In the genomic region with DNA sequence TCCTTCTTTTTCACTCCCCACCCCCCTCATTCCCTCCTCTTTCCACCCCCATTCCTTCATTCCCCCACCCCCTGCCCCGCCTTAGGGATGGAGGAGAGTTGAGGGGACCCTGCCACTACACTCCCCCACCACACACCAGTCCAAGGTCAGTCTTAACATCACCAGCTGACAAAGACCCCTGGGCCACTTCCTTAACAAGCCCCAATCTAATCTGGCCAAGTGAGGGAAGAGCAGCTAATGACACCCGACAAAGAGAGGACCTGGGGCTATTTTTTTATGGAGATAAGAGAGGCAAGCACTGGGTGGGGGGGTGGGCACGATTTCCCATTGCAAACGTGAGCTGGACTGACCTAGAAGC, we compare ENCODE assay signal across 19 mouse cellular contexts. TPM values are rescaled to one million over a fixed set of nuclear protein-coding genes. Genes with fewer than 3 reads are reported as not detected.
DNase-seq lines count a peak whose midpoint lies in the region; ATAC-seq and TF ChIP-seq lines count a peak whose summit lies in the region.
"Had no signal": no experiment of that assay in that cellular context is flagged by ENCODE, and none has a peak within 500 bp of the region (broad histone marks: within the 10 kb centered on the region; RNA-seq: fewer than 3 reads in every experiment).

No protein-coding gene starts in this region.

- H3K27me3 ChIP-seq in erythroblast, embryonic 14.5 days (ENCODE audit: control insufficient read depth) = peaks cover 12% of the 10 kb centered on the region
- H3K27me3 ChIP-seq in kidney, embryonic 14.5 days (ENCODE audit: control insufficient read depth, insufficient read depth, low read length) = peaks cover 4% of the 10 kb centered on the region; the same call in 1 of the 2 replicates
- H3K27me3 ChIP-seq in liver, embryonic 16.5 days (ENCODE audit: control insufficient read depth, insufficient read depth, low read depth, low read length) = peaks cover 8% of the 10 kb centered on the region
- H3K27me3 ChIP-seq in midbrain, postnatal 0 days (ENCODE audit: insufficient read depth, low read length) = no peaks in the 10 kb centered on the region

- H3K4me2 ChIP-seq in kidney, embryonic 14.5 days (replicated peaks; ENCODE audit: low read depth, low read length) = no peak overlapping the region
- H3K4me2 ChIP-seq in liver, embryonic 16.5 days (ENCODE audit: low read depth, low read length) = peak overlapping the region; percentile 52
- H3K4me2 ChIP-seq in midbrain, postnatal 0 days (ENCODE audit: low read depth, low read length, poor library complexity, severe bottlenecking) = no peak overlapping the region
- H3K4me2 ChIP-seq: embryonic facial prominence, embryonic 15.5 days; forebrain, embryonic 15.5 days; limb, embryonic 12.5 days; neural tube, embryonic 12.5 days had no signal

- no peaks in the 10 kb centered on the region for H3K9me3 ChIP-seq in erythroblast, embryonic 14.5 days (ENCODE audit: control insufficient read depth, low read length)
- H3K9me3 ChIP-seq in kidney, embryonic 14.5 days (ENCODE audit: control insufficient read depth, low read length) = no peaks in the 10 kb centered on the region
- no peaks in the 10 kb centered on the region for H3K9me3 ChIP-seq in liver, embryonic 16.5 days (replicated peaks; ENCODE audit: control insufficient read depth, low read length)
- H3K9me3 ChIP-seq in midbrain, postnatal 0 days (ENCODE audit: low read length) = no peaks in the 10 kb centered on the region
- H3K9me3 ChIP-seq: embryonic facial prominence, embryonic 15.5 days; forebrain, embryonic 15.5 days; limb, embryonic 12.5 days; megakaryocyte, embryonic 14.5 days; neural tube, embryonic 12.5 days had no signal

- 2% methylated on average over 4 of the region's 4 CpGs for WGBS in kidney, embryonic 14.5 days
- WGBS in liver, embryonic 16.5 days (ENCODE audit: insufficient replicate concordance) = 6% methylated on average over 4 of the region's 4 CpGs
- 7% methylated on average over 3 of the region's 4 CpGs for WGBS in midbrain, postnatal 0 days

- H3K4me3 ChIP-seq in erythroblast, embryonic 14.5 days (replicated peaks) = peak overlapping the region; percentile 56
- H3K4me3 ChIP-seq in kidney, embryonic 14.5 days (ENCODE audit: low read length) = no peak overlapping the region
- peak overlapping the region; percentile 35 for H3K4me3 ChIP-seq in liver, embryonic 16.5 days (ENCODE audit: low read depth, low read length)
- H3K4me3 ChIP-seq in midbrain, postnatal 0 days (ENCODE audit: low read depth, low read length) = no peak overlapping the region
- H3K4me3 ChIP-seq: embryonic facial prominence, embryonic 15.5 days; forebrain, embryonic 15.5 days; limb, embryonic 12.5 days; neural tube, embryonic 12.5 days had no signal

- H3K9ac ChIP-seq in kidney, embryonic 14.5 days (ENCODE audit: low read depth, low read length) = no peak overlapping the region
- H3K9ac ChIP-seq in liver, embryonic 16.5 days (ENCODE audit: low read depth, low read length) = peak overlapping the region; percentile 56
- H3K9ac ChIP-seq in midbrain, postnatal 0 days (replicated peaks; ENCODE audit: low read length, poor library complexity, severe bottlenecking) = no peak overlapping the region
- H3K9ac ChIP-seq: embryonic facial prominence, embryonic 15.5 days; forebrain, embryonic 15.5 days; limb, embryonic 12.5 days; neural tube, embryonic 12.5 days had no signal

- no peak for DNase-seq in kidney, adult 9 months
- DNase-seq in midbrain, postnatal 0 days (ENCODE audit: low spot score) = no peak
- DNase-seq in layer of hippocampus, adult 9-11 months = no peak
- DNase-seq in lung, postnatal 36 days = no peak
- DNase-seq: adrenal gland, postnatal 14 days; cerebellum, adult 8-10 months; heart, postnatal 36 days; kidney, adult 18-20 months; thymus, adult 2 months had no signal

- H3K4me1 ChIP-seq in erythroblast, embryonic 14.5 days (ENCODE audit: control insufficient read depth) = peaks cover 95% of the 10 kb centered on the region
- peaks cover 10% of the 10 kb centered on the region; the same call in 1 of the 2 replicates for H3K4me1 ChIP-seq in kidney, embryonic 14.5 days (ENCODE audit: control insufficient read depth, insufficient read depth, low read length)
- peaks cover 66% of the 10 kb centered on the region for H3K4me1 ChIP-seq in liver, embryonic 16.5 days (ENCODE audit: control insufficient read depth, low read depth, low read length)
- H3K4me1 ChIP-seq in midbrain, postnatal 0 days (ENCODE audit: insufficient read depth, low read length) = no peaks in the 10 kb centered on the region
- H3K4me1 ChIP-seq: embryonic facial prominence, embryonic 15.5 days had no signal

- H3K27ac ChIP-seq in kidney, embryonic 14.5 days (ENCODE audit: low read depth, low read length) = no peak overlapping the region
- peak overlapping the region; percentile 96 for H3K27ac ChIP-seq in liver, embryonic 16.5 days (ENCODE audit: low read length)
- peak overlapping the region; percentile 12; the same call in 1 of the 2 replicates for H3K27ac ChIP-seq in midbrain, postnatal 0 days (ENCODE audit: low read depth, low read length)
- H3K27ac ChIP-seq: embryonic facial prominence, embryonic 15.5 days; forebrain, embryonic 15.5 days; neural tube, embryonic 12.5 days had no signal

- no peak for ATAC-seq in erythroblast, adult 5-6 weeks (replicated peaks; ENCODE audit: low FRiP score, poor library complexity, severe bottlenecking)
- ATAC-seq in kidney, embryonic 14.5 days (ENCODE audit: low FRiP score, low TSS enrichment) = peak; percentile 34; the same call in 1 of the 2 replicates
- peak; percentile 25; the same call in 1 of the 2 replicates for ATAC-seq in liver, embryonic 16.5 days (ENCODE audit: low read depth)
- ATAC-seq in midbrain, postnatal 0 days (ENCODE audit: low FRiP score) = no peak
- ATAC-seq: forebrain, embryonic 15.5 days had no signal

- peaks cover 3% of the 10 kb centered on the region; the same call in 1 of the 2 replicates for H3K36me3 ChIP-seq in erythroblast, embryonic 14.5 days (ENCODE audit: control insufficient read depth)
- no peaks in the 10 kb centered on the region for H3K36me3 ChIP-seq in kidney, embryonic 14.5 days (ENCODE audit: control insufficient read depth, insufficient read depth, low read length)
- no peaks in the 10 kb centered on the region for H3K36me3 ChIP-seq in liver, embryonic 16.5 days (ENCODE audit: control insufficient read depth, insufficient read depth)
- no peaks in the 10 kb centered on the region for H3K36me3 ChIP-seq in midbrain, postnatal 0 days (ENCODE audit: insufficient read depth, low read length)
- H3K36me3 ChIP-seq: embryonic facial prominence, embryonic 15.5 days; forebrain, embryonic 15.5 days; limb, embryonic 12.5 days; neural tube, embryonic 12.5 days had no signal

- TF ChIP-seq CTCF in midbrain, postnatal 0 days (IDR thresholded peaks at IDR 0.05) = no peak

RNA-seq across cellular contexts. Expression of a gene that starts 29.3 kb away (rescaled TPM):
- not detected in 2 replicates for polyA plus RNA-seq in erythroblast, embryonic 14.5 days (2012)
- 0.63 TPM in 1 of 2 replicates, not detected in the other for total RNA-seq in erythroblast, adult 5-6 weeks (2015; ENCODE audit: low replicate concordance)
- total RNA-seq in erythroblast, adult 5-6 weeks (2017; ENCODE audit: low replicate concordance) = not detected in 2 replicates
- polyA plus RNA-seq in kidney, embryonic 14.5 days (2014; fragmentation: Nextera tagmentation; extraction: Ambion mirVana) = 0.77 and 0.87 TPM in 2 replicates
- not detected in 2 replicates for polyA plus RNA-seq in liver, embryonic 16.5 days (2015; fragmentation: Nextera tagmentation; extraction: Ambion mirVana)
- 138 and 191 TPM in 2 replicates for total RNA-seq in midbrain, postnatal 0 days (2014; rRNA removed)
- 8.4 and 9.0 TPM in 2 replicates for polyA plus RNA-seq in midbrain, postnatal 0 days (2015; fragmentation: Nextera tagmentation; extraction: Ambion mirVana)

RNA-seq across cellular contexts. Expression of a gene that starts 29.7 kb away (rescaled TPM):
- polyA plus RNA-seq in erythroblast, embryonic 14.5 days (2012) = not detected in 2 replicates
- total RNA-seq in erythroblast, adult 5-6 weeks (2015; ENCODE audit: low replicate concordance) = not detected in 2 replicates
- total RNA-seq in erythroblast, adult 5-6 weeks (2017; ENCODE audit: low replicate concordance) = not detected in 2 replicates
- 0.31 and 0.43 TPM in 2 replicates for polyA plus RNA-seq in kidney, embryonic 14.5 days (2014; fragmentation: Nextera tagmentation; extraction: Ambion mirVana)
- 0.07 and 0.18 TPM in 2 replicates for polyA plus RNA-seq in liver, embryonic 16.5 days (2015; fragmentation: Nextera tagmentation; extraction: Ambion mirVana)
- 11.0 and 13.6 TPM in 2 replicates for total RNA-seq in midbrain, postnatal 0 days (2014; rRNA removed)
- polyA plus RNA-seq in midbrain, postnatal 0 days (2015; fragmentation: Nextera tagmentation; extraction: Ambion mirVana) = 10.4 and 11.1 TPM in 2 replicates
- total RNA-seq: granulocyte monocyte progenitor cell, adult 5-6 weeks had no signal

RNA-seq across cellular contexts. Expression of a gene that starts 31.9 kb away (rescaled TPM):
- 0.24 and 0.32 TPM in 2 replicates for polyA plus RNA-seq in erythroblast, embryonic 14.5 days (2012)
- total RNA-seq in erythroblast, adult 5-6 weeks (2015; ENCODE audit: low replicate concordance) = 2.7 TPM in 1 of 2 replicates, not detected in the other
- total RNA-seq in erythroblast, adult 5-6 weeks (2017; ENCODE audit: low replicate concordance) = 0.94 and 5.2 TPM in 2 replicates
- 9.7 and 11.3 TPM in 2 replicates for polyA plus RNA-seq in kidney, embryonic 14.5 days (2014; fragmentation: Nextera tagmentation; extraction: Ambion mirVana)
- polyA plus RNA-seq in liver, embryonic 16.5 days (2015; fragmentation: Nextera tagmentation; extraction: Ambion mirVana) = 2.9 TPM in 2 replicates
- 15.8 and 21.3 TPM in 2 replicates for total RNA-seq in midbrain, postnatal 0 days (2014; rRNA removed)
- polyA plus RNA-seq in midbrain, postnatal 0 days (2015; fragmentation: Nextera tagmentation; extraction: Ambion mirVana) = 15.9 and 19.4 TPM in 2 replicates

Comparison
In these comparisons a context has a peak if more than half of its experiments do, and no peak if none do; other contexts are left out.
1. H3K4me3 ChIP-seq: peak in erythroblast, embryonic 14.5 days (single experiment) and liver, embryonic 16.5 days (single experiment); none in kidney, embryonic 14.5 days (single experiment) and midbrain, postnatal 0 days (single experiment).
2. ATAC-seq: peak in kidney, embryonic 14.5 days (single experiment) and liver, embryonic 16.5 days (single experiment); none in erythroblast, adult 5-6 weeks (single experiment) and midbrain, postnatal 0 days (single experiment).